Mouse (Mus musculus) gastrocnemius, postnatal 14 days (tissue): ENCODE results near the gene Phc1. TPM values are rescaled to one million over a fixed set of nuclear protein-coding genes. Genes with fewer than 3 reads are reported as not detected.

ENCODE experiments used
- DNase-seq: peaks from one replicate; pipeline ENCODE4 v3.0.0; 2021; ENCODE audit warnings: mixed read lengths
- intact Hi-C: fragments of 180-260 bp; cut with DNase I; formaldehyde crosslinking; loops from one replicate; pipeline ENCODE4 v1.15.1; 2025; ENCODE audit warnings: low total_unique reads
- total RNA-seq, 2 experiments: library from RNA; stranded (reverse); gene quantifications; 2 replicates each; pipeline ENCODE4 v1.2.3; 2021

Gene Phc1
- total RNA-seq, 2 experiments from 2014 or later = 8.0 to 10.7 TPM

- no peak for DNase-seq
- intact Hi-C loops = no loop called here
These were observed 863 bp upstream of the Phc1 start for GRCm38 (mm10) chr6:122341038-122341810.

- intact Hi-C loops = no loop called here
- peak; percentile 86 for DNase-seq
These were observed 566 bp downstream of the Phc1 start for GRCm38 (mm10) chr6:122339648-122340341.

- DNase-seq = peak; percentile 57
- intact Hi-C loops = no loop called here
These were observed 1.2 kb downstream of the Phc1 start for GRCm38 (mm10) chr6:122339047-122339647.

- intact Hi-C loops = no loop called here
These were observed 2.8 kb downstream of the Phc1 start for GRCm38 (mm10) chr6:122337546-122337945.

GRCm38 (mm10) chr6:122334786-122335340 is 5.5 kb downstream of the Phc1 start:
- DNase-seq = no peak
- intact Hi-C loops = no loop called here

More at GRCm38 (mm10) chr6:122337546-122337945, 2.8 kb downstream of the Phc1 start:
- no peak for DNase-seq

GRCm38 (mm10) chr6:122333081-122333612 is 7.2 kb downstream of the Phc1 start:
- intact Hi-C loops = no loop called here
- no peak for DNase-seq

- intact Hi-C loops = no loop called here
- no peak for DNase-seq
These were observed 14.9 kb downstream of the Phc1 start for GRCm38 (mm10) chr6:122325361-122325975.

GRCm38 (mm10) chr6:122318726-122319125 is 21.6 kb downstream of the Phc1 start:
- intact Hi-C loops = no loop called here
- DNase-seq = no peak

- DNase-seq = no peak
- intact Hi-C loops = no loop called here
These were observed 30.1 kb downstream of the Phc1 start for GRCm38 (mm10) chr6:122310187-122310820.

- DNase-seq = no peak
- intact Hi-C loops = no loop called here
These were observed 30.9 kb downstream of the Phc1 start for GRCm38 (mm10) chr6:122309446-122309960.

- peak; percentile 94 for DNase-seq
- intact Hi-C loops = no loop called here
These were observed 31.6 kb downstream of the Phc1 start, which contains the start of gene M6pr for GRCm38 (mm10) chr6:122308505-122309393. Gene M6pr (plus strand): TSS chr6:122308720.

- no peak for DNase-seq
- intact Hi-C loops = no loop called here
These were observed 32.2 kb downstream of the Phc1 start for GRCm38 (mm10) chr6:122308136-122308504.

- intact Hi-C loops = loop anchor here (2.0 kb wide), 1 partner anchor 48 kb away; no protein-coding TSS in a partner anchor
- DNase-seq = no peak
These were observed 33.7 kb downstream of the Phc1 start for GRCm38 (mm10) chr6:122306707-122307106.

- DNase-seq = no peak
- intact Hi-C loops = no loop called here
These were observed 35.4 kb downstream of the Phc1 start for GRCm38 (mm10) chr6:122304790-122305555.

GRCm38 (mm10) chr6:122304355-122304754 is 36.0 kb downstream of the Phc1 start:
- peak; percentile 70 for DNase-seq
- intact Hi-C loops = no loop called here

GRCm38 (mm10) chr6:122303526-122303925 is 36.8 kb downstream of the Phc1 start:
- no peak for DNase-seq
- intact Hi-C loops = no loop called here

GRCm38 (mm10) chr6:122302661-122303060 is 37.7 kb downstream of the Phc1 start:
- intact Hi-C loops = no loop called here
- DNase-seq = no peak
